Mouse (Mus musculus) kidney, embryonic 14.5 days (tissue): ENCODE results near the gene Rnf114. TPM values are rescaled to one million over a fixed set of nuclear protein-coding genes. Genes with fewer than 3 reads are reported as not detected.

Experiments used
- ATAC-seq: fragments of 200-750 bp; cut with Nextera tagmentation; 2 replicates; pipeline ENCODE4 v1.8.0; 2017; ENCODE audit warnings: moderate number of reproducible peaks, mild to moderate bottlenecking, moderate TSS enrichment, moderate library complexity; ENCODE audit not compliant: low FRiP score, low TSS enrichment
- H3K27ac ChIP-seq: fragments of 300-500 bp; sonication (generic); 2 replicates; pipeline ENCODE4 v1.5.1; 2014; ENCODE audit warnings: low read depth, mild to moderate bottlenecking, low read length, moderate library complexity, mixed read lengths
- H3K27me3 ChIP-seq: fragments of 300-500 bp; sonication (generic); 2 replicates; pipeline ENCODE4 v1.6.1; 2014; ENCODE audit warnings: mild to moderate bottlenecking, low read length; ENCODE audit not compliant: control insufficient read depth, insufficient read depth
- H3K36me3 ChIP-seq: fragments of 300-500 bp; sonication (generic); 2 replicates; pipeline ENCODE4 v1.6.1; 2014; ENCODE audit warnings: low read length, mixed read lengths; ENCODE audit not compliant: control insufficient read depth, insufficient read depth
- H3K4me1 ChIP-seq: fragments of 300-500 bp; sonication (generic); 2 replicates; pipeline ENCODE4 v1.6.1; 2014; ENCODE audit warnings: low read length, mixed read lengths; ENCODE audit not compliant: control insufficient read depth, insufficient read depth
- H3K4me2 ChIP-seq: fragments of 300-500 bp; sonication (generic); replicated peaks from 2 replicates; pipeline ENCODE4 v1.6.1; 2014; ENCODE audit warnings: low read depth, mild to moderate bottlenecking, low read length
- H3K4me3 ChIP-seq: fragments of 300-500 bp; sonication (generic); 2 replicates; pipeline ENCODE4 v1.5.1; 2014; ENCODE audit warnings: mild to moderate bottlenecking, low read length
- H3K9ac ChIP-seq: fragments of 300-500 bp; sonication (generic); 2 replicates; pipeline ENCODE4 v1.6.1; 2014; ENCODE audit warnings: low read depth, mild to moderate bottlenecking, low read length, moderate library complexity
- H3K9me3 ChIP-seq: fragments of 300-500 bp; sonication (generic); 2 replicates; pipeline ENCODE4 v1.6.1; 2016; ENCODE audit warnings: low read length; ENCODE audit not compliant: control insufficient read depth
- WGBS: fragments of 180-500 bp; shearing (Covaris S2); extraction: QIAGEN DNeasy Blood & Tissue Kit; methylation state at CpG from one replicate; pipeline ENCODE4 v1.1.7; 2014; 5-methylcytosine and 5-hydroxymethylcytosine counted together
- polyA plus RNA-seq: library from polyadenylated mRNA; unstranded; fragments of >200 nt; fragmentation: Nextera tagmentation; extraction: Ambion mirVana; gene quantifications from 2 replicates; pipeline ENCODE4 v1.2.1, GENCODE M21; 2014

Rnf114 gene
- polyA plus RNA-seq, 1 experiment from 2014 or later = 98.3 TPM

DNA sequence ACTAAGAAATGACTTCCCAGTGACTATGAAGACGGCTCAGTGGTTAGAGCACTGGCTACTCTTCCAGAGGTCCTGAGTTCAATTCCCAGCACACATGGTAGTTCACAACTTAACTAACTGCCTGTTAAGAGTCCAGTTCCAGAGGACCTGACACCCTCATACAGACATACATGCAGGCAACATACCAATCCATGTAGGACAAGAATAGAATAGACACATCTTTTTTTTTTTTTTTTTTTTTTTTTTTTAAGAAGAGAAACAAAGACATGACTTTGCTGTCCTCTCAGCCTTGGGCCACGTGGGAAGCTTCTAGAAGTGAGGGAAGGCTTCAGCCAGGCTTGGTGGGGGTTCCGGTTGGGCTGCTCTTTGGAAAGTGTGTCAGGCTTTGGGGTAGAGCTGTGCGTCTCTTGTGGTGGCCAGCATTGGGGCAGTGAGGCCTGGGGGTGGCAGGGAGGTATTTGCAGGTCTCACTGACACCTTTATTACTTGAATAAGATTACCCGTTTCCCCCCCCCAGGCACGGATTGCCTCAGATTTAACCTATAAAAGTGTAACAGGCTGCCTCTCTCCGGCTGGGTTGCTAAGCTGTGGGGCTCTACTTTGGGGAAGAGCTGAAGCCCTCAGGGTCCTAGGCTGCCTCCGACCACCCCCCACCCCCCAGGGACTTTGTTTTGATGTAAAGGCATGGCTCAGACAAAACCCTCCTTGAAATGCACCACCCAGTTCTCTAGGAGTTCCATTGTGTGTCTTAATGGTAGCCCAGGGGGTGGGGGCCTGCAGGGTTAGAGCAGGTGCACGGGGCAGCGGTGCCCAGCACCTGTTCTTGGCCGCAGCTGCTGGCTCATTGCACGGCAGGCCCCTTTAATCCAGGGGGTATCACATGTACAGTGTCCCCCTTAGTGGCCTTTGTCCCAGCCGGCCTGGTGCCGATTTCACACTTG, 47.4 kb downstream of the Rnf114 start:
- H3K9ac ChIP-seq = peak overlapping the region; percentile 69
- H3K36me3 ChIP-seq = peaks cover 21% of the 10 kb centered on the region
- peaks cover 48% of the 10 kb centered on the region for H3K4me1 ChIP-seq
- H3K27me3 ChIP-seq = peaks cover 12% of the 10 kb centered on the region
- no peak overlapping the region for H3K27ac ChIP-seq
- H3K9me3 ChIP-seq = no peaks in the 10 kb centered on the region
- ATAC-seq = no peak
- H3K4me3 ChIP-seq = peak overlapping the region; percentile 65
- H3K4me2 ChIP-seq = peak overlapping the region; percentile 93
- whole genome bisulfite sequencing = 15% methylated on average over 14 of the region's 14 CpGs

DNA sequence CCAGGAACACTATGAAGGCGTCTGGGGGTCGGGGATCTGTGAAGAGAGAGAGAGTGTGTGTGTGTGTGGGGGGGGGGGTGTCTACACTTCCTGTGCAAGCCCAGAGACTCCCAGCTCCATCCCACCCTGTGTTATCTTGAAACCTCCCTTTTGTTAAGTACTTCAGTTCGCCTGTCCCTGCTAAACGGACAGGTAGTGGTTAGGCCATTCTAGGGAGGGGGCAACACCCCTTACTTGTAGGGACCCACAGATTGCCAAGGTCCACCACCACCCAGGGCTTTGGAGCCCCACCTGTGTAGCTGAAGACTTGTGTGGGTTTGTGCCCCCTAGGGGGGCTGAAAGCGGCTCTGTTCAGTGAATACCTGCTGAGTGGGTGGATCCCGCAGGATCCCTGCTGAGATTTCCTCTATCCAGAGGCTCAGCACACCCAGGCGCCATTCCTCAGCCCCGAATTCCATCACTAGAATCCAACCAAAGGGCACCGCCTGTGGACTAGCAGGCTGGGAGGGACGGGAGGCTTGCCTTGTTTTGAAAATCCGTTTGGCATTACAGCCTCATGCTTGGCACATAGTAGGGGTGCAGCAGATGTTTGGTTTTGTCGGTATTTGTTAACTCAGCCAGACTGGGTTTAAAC, 48.1 kb downstream of the Rnf114 start:
- Histone ChIP-seq H3K27me3 (peaks cover 12% of the 10 kb centered on the region), H3K4me1 (peaks cover 48% of the 10 kb centered on the region), H3K9ac (peak overlapping the region; percentile 69), H3K9me3 (no peaks in the 10 kb centered on the region), H3K36me3 (peaks cover 21% of the 10 kb centered on the region), H3K4me2 (peak overlapping the region; percentile 93), H3K27ac (peak overlapping the region; percentile 71), H3K4me3 (peak overlapping the region; percentile 65)
- ATAC-seq = no peak
- 21% methylated on average over 12 of the region's 12 CpGs for WGBS

GRCm38 (mm10) chr2:167541324-167541723, 48.9 kb downstream of the Rnf114 start:
- peaks cover 21% of the 10 kb centered on the region for H3K36me3 ChIP-seq
- H3K4me1 ChIP-seq = peaks cover 49% of the 10 kb centered on the region

GRCm38 (mm10) chr2:167541761-167542160, 49.3 kb downstream of the Rnf114 start:
- peak overlapping the region; percentile 65 for H3K4me3 ChIP-seq
- no peaks in the 10 kb centered on the region for H3K9me3 ChIP-seq
- peaks cover 21% of the 10 kb centered on the region for H3K36me3 ChIP-seq
- peak overlapping the region; percentile 93 for H3K4me2 ChIP-seq
- peak overlapping the region; percentile 69; the same call in 1 of the 2 replicates for H3K9ac ChIP-seq
- WGBS = 77% methylated on average over 12 of the region's 12 CpGs
- peaks cover 5% of the 10 kb centered on the region for H3K27me3 ChIP-seq
- H3K4me1 ChIP-seq = peaks cover 54% of the 10 kb centered on the region
- no peak for ATAC-seq
- peak overlapping the region; percentile 71 for H3K27ac ChIP-seq

More at GRCm38 (mm10) chr2:167541324-167541723, 48.9 kb downstream of the Rnf114 start:
- H3K27me3 ChIP-seq = peaks cover 10% of the 10 kb centered on the region
- no peaks in the 10 kb centered on the region for H3K9me3 ChIP-seq
- peak overlapping the region; percentile 71 for H3K27ac ChIP-seq
- peak overlapping the region; percentile 69 for H3K9ac ChIP-seq
- peak overlapping the region; percentile 65 for H3K4me3 ChIP-seq
- 18% methylated on average over 6 of the region's 6 CpGs for WGBS
- no peak for ATAC-seq
- H3K4me2 ChIP-seq = peak overlapping the region; percentile 93

DNA sequence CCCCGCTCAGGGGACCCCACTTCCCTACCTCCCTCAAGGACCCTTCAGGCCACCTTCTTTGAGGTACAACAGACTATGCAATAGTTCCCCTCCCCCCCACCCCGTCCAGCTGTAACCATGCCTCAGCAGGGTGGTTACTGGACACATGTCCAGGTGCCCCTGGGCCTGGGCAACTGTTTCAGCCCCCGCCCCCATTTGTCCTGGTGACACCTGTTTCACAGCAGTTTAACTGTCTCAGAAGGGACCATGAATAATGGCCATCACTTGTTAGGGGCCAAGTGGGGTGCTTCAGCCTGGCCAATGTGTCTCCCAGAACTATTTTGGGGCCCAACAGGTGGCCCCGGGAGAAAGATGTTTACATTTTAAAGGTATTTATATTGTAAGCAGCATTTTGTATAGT, 49.9 kb downstream of the Rnf114 start:
- Histone ChIP-seq H3K4me2 (peak overlapping the region; percentile 93), H3K36me3 (peaks cover 21% of the 10 kb centered on the region), H3K27ac (peak overlapping the region; percentile 96; the same call in 1 of the 2 replicates), H3K27me3 (no peaks in the 10 kb centered on the region), H3K4me1 (peaks cover 56% of the 10 kb centered on the region), H3K9me3 (no peaks in the 10 kb centered on the region), H3K4me3 (peak overlapping the region; percentile 65; the same call in 1 of the 2 replicates), H3K9ac (no peak overlapping the region)
- 50% methylated on average over 4 of the region's 4 CpGs for WGBS
- no peak for ATAC-seq

GRCm38 (mm10) chr2:167543121-167544003, 50.9 kb downstream of the Rnf114 start:
- no peaks in the 10 kb centered on the region for H3K27me3 ChIP-seq
- peak overlapping the region; percentile 96 for H3K27ac ChIP-seq
- peak overlapping the region; percentile 30 for H3K4me2 ChIP-seq
- H3K9ac ChIP-seq = peak overlapping the region; percentile 2; the same call in 1 of the 2 replicates
- no peaks in the 10 kb centered on the region for H3K9me3 ChIP-seq
- H3K4me3 ChIP-seq = no peak overlapping the region
- peaks cover 56% of the 10 kb centered on the region for H3K4me1 ChIP-seq
- H3K36me3 ChIP-seq = peaks cover 21% of the 10 kb centered on the region
- ATAC-seq = 0 out of 2 replicates have a peak, but pooled peaks have one; percentile 15
- 12% methylated on average over 16 of the region's 16 CpGs for WGBS

DNA sequence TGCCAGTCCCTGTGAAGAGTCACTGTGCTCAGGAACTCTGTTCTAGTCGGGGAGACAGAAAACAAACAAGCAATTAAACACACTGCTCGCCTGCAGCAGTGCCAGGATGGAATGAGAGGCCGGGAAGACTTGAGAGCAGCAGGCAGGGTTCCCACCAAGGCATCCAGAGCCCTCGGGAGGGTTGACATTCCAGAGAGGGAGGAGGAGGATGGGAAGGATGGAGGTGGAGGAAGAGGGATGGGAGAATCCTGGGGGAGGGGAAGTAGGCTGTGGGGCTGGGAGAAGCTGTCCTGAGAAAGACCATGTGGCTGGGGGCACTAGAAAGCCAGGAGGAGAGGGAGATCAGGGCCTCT, 51.5 kb downstream of the Rnf114 start:
- 3% methylated on average over 4 of the region's 4 CpGs for WGBS
- ATAC-seq = peak; percentile 37
- H3K9me3 ChIP-seq = no peaks in the 10 kb centered on the region
- peaks cover 20% of the 10 kb centered on the region for H3K36me3 ChIP-seq
- peak overlapping the region; percentile 96 for H3K27ac ChIP-seq
- H3K4me3 ChIP-seq = no peak overlapping the region
- H3K27me3 ChIP-seq = no peaks in the 10 kb centered on the region
- peak overlapping the region; percentile 2; the same call in 1 of the 2 replicates for H3K9ac ChIP-seq
- H3K4me2 ChIP-seq = peak overlapping the region; percentile 30; the same call in 1 of the 2 replicates
- H3K4me1 ChIP-seq = peaks cover 56% of the 10 kb centered on the region

DNA sequence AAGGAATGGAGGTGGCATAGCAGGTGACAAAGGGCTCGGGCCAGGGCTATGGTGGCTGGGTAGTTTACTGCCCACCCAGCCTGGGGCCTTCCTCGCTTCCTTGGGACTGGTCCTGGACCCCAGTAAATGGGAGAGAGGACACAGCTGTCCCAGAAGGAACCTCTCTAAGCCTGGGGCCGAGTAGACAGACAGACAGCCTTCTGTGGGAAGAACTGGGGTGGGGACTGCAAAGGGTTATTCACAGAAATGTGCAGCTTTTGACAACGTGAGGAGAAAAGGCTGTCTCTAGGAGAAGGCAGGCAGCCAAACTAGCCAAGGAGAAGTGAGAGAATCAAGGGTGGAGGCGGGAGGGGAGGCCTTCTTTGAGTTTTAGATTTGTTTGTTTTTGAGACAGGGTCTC, 52.0 kb downstream of the Rnf114 start:
- Histone ChIP-seq H3K36me3 (peaks cover 17% of the 10 kb centered on the region), H3K9ac (no peak overlapping the region; the same call in 1 of the 2 replicates), H3K4me1 (peaks cover 51% of the 10 kb centered on the region), H3K4me2 (no peak overlapping the region), H3K4me3 (no peak overlapping the region), H3K27ac (peak overlapping the region; percentile 96), H3K27me3 (no peaks in the 10 kb centered on the region), H3K9me3 (no peaks in the 10 kb centered on the region)
- ATAC-seq = peak; percentile 36
- 44% methylated on average over 5 of the region's 5 CpGs for WGBS
